Mouse (Mus musculus) heart, embryonic 13.5 days (tissue): ENCODE results near the gene Hist2h3c2. TPM values are rescaled to one million over a fixed set of nuclear protein-coding genes. Genes with fewer than 3 reads are reported as not detected.

Experiments
- microRNA-seq: library from miRNA; unstranded; fragments of <30 nt; microRNA quantifications from one replicate; pipeline ENCODE4, GENCODE M21; 2016
- polyA plus RNA-seq: library from polyadenylated mRNA; unstranded; fragments of >200 nt; fragmentation: Nextera tagmentation; extraction: Ambion mirVana; gene quantifications from 2 replicates; pipeline ENCODE4 v1.2.1, GENCODE M21; 2015

Hist2h3c2 gene
- polyA plus RNA-seq, 1 experiment from 2014 or later: 4.3 TPM

Small RNA genes within 50 kb of the gene (microRNA-seq; reads per million reads assigned to microRNA genes)
- gene Gm44492 (not detected), gene Gm47311 (not detected), gene Gm47313 (not detected)

Other genes with a start within 250 kb of the Hist2h3c2 start
- 59.2 and 64.8 TPM in 2 replicates for gene Plekho1, start 243.1 kb downstream of the Hist2h3c2 start, polyA plus RNA-seq
- gene Vps45, start 180.7 kb downstream of the Hist2h3c2 start, polyA plus RNA-seq: 33.6 and 34.9 TPM in 2 replicates
- 14.9 and 17.2 TPM in 2 replicates for gene Otud7b, start 134.6 kb downstream of the Hist2h3c2 start, polyA plus RNA-seq
- gene Mtmr11, start 77.1 kb downstream of the Hist2h3c2 start, polyA plus RNA-seq: 6.4 and 7.2 TPM in 2 replicates
- 97.7 and 98.6 TPM in 2 replicates for gene Sf3b4, start 66.8 kb downstream of the Hist2h3c2 start, polyA plus RNA-seq
- 13.5 and 14.0 TPM in 2 replicates for gene Sv2a, start 58.0 kb downstream of the Hist2h3c2 start, polyA plus RNA-seq
- gene Bola1, start 19.4 kb downstream of the Hist2h3c2 start, polyA plus RNA-seq: 42.5 and 46.7 TPM in 2 replicates
- gene Hist2h2ab, start 19.3 kb downstream of the Hist2h3c2 start, polyA plus RNA-seq: not detected in 2 replicates
- 4.5 and 5.0 TPM in 2 replicates for gene Hist2h2ac, start 18.2 kb downstream of the Hist2h3c2 start, polyA plus RNA-seq
- 3.6 and 5.0 TPM in 2 replicates for gene Hist2h2be, start 18.0 kb downstream of the Hist2h3c2 start, polyA plus RNA-seq
- gene Hist2h2aa2, start 1.1 kb upstream of the Hist2h3c2 start, polyA plus RNA-seq: 34.7 and 49.3 TPM in 2 replicates
- 10.6 and 16.1 TPM in 2 replicates for gene Hist2h2aa1, start 6.4 kb upstream of the Hist2h3c2 start, polyA plus RNA-seq
- 0.24 and 0.46 TPM in 2 replicates for gene Hist2h3c1, start 7.6 kb upstream of the Hist2h3c2 start, polyA plus RNA-seq
- gene Hist2h4, start 24.2 kb upstream of the Hist2h3c2 start, polyA plus RNA-seq: 3.9 and 5.4 TPM in 2 replicates
- 28.3 and 29.4 TPM in 2 replicates for gene Hist2h3b, start 29.5 kb upstream of the Hist2h3c2 start, polyA plus RNA-seq
- 3.3 and 5.9 TPM in 2 replicates for gene Hist2h2bb, start 30.6 kb upstream of the Hist2h3c2 start, polyA plus RNA-seq
- 1.3 and 1.5 TPM in 2 replicates for gene Fcgr1, start 54.8 kb upstream of the Hist2h3c2 start, polyA plus RNA-seq
- 0.68 and 0.78 TPM in 2 replicates for gene BC107364, start 213.2 kb upstream of the Hist2h3c2 start, polyA plus RNA-seq